Mouse (Mus musculus): ENCODE results near the gene Adcy5.
A peak's percentile ranks its signal among the peaks of the same experiment; 100 is the strongest.

The Adcy5 gene

DNA sequence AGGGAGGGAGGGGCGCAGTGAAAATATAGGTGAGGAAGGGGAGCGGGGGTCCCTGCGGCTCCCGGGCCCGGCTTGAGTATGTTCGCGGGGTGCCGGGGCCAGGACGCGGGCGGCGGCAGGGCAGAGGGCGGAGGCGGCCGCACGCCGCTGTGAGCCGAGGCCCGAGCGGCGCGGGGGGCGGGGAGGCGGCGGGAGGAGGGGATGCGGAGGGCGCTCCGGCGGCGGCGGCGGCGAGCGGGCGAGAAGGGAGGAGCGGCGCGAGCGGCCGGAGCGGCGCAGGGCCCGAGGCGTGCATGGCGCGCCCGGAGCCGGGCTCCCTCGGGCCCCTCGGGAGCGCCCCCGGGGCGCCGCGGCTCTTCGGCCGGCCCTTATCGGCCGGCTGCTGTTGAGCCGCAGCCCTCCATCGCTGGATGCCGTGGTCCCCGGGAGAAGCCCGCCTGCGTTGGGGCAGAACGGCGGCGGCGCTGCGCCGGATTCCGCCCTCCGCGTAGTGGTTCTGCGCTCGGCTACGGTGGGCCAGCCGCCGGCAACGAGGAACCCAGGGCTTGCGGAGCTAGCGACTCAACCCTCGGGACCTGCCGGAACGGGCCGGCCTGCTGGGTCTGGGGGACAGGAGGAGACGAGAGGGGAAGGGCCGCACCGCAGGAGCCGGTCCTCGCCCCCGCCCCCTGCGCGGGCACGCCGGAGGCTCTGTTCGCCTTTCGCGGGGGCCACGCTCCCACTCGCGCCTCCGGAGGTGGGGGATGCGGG is at the start of gene Adcy5:
Gene Adcy5, plus strand, starts transcription at position 237 of the 750 bp plus-strand sequence.
- no peak for DNase-seq

DNA sequence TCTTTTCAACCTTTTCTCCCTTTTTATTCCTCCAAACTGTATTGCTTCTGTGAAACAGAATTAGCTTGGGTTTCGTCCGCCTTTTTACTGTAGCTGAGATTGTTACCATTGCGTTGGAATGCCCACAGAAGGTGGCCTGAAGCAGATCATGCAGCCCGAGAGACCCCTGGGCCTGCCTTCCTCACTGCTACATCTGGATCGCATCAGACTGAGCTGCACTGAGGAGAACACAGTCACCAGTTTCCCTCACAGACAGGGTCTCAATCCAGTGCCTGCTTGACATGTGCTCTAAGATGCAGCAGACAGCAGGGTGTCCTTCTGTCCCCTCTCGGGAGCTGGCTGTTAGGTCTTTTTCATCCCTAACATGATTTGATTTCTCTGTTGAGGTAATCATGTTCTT is 46.7 kb upstream of the Adcy5 start:
- no peak for DNase-seq

DNA sequence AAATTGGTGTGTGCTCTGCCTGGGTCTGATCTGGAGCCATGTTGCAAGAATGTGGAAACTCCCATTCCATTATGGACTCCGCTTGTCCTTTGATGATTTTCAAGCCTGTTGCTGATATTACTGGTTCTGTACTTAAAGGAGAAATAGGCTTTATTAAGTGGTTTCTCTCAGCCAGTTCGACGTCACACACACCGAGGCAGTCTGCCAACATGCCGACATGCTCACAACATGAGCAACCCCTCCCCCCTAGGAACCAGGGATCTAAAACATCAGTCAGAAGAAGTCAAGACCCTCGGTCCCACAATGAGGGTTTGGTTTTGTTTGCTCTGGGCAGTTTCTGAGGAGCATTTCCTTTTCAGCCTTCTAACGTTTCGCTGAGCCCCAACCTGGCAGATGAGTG is 45.5 kb upstream of the Adcy5 start:
- no peak for DNase-seq

DNA sequence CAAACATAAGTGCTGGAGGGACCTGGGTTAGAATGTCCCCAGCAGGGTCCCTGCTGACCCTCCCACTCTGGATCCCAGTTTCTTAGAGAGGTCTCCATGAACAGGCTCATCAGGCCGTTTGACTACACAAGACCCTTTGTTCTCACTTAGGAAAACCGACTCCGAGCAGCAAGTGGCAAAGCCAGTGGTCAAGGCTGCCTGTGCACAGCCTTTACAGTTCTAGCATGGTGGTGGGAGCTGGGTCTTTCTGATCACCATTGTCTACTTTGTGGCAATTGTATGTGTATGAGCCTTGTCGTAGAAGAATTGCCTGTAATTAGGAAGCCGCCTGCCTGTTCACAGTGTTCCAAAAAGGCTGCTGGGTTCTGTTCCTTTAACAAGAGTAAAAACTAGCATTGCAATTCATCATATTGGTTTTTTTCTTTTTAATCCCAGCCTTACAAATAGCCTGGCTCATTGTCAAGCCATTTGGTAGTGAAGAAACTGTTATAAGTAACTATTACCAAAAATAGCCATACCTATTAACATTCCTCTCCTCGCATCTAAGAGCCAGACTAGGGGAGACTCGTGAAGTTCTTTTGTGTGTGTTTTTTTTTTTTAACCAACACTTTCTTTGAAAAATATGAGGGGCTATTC is 44.9 kb upstream of the Adcy5 start:
- no peak for DNase-seq

DNA sequence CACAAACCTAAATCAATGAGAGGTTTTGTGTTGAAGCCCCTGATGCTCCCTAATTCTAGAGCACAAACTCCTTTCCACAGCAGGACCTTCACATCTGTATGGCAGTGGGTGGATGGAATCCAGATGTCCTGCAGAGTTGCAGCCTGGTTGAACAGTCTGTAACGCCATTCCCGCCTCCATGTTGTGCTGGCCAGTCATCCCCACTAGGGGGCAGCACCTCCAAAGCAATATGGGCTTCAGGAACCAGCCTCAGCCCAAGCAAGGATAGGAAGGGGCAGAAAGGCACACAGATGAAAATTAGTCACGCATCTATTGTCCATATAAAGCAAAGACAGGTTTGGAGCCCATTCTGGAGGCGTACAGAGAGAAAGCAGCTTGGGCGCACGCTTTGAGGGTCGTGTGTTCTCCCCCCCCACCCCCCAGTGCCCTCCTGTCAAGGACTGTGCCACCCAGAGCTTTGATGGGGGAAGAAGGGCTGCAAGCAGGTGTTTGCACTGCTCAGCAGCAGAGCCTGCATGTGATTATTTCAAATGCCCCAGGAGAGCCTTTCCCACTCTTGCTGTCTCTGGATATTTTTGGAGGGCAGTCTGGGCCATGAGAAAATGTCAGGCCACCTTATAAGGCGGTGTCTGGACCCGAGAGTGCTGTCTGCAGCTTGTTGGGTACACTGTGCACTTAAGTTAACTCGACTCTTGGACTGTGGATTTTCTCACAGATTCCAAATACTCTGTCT is 44.1 kb upstream of the Adcy5 start:
- DNase-seq, result peak; percentile 75 to 76

DNA sequence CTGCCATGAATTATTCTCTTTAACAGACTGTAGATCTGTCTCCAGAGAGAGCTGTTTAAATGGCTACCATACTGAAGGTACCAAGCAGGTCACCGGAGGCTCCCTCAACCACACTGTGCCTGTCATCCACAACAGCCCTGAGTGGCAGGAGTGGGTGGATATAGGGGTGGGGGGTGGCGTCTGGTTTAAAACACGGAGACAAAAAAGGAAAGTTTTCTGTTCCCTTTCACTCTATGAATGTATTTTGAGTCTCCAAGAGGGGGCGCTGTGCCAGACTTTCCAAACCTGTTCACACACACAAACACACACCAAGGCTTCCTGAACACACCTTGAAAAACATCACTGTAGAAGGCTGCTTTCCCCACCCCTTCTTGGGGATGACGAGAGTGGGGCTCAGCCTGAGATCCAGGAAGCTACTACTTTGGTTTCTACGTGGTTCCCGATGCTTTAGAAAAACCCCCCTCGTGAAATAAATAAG is 43.5 kb upstream of the Adcy5 start:
- DNase-seq, result peak in 1 of 2 experiments; percentile 6

DNA sequence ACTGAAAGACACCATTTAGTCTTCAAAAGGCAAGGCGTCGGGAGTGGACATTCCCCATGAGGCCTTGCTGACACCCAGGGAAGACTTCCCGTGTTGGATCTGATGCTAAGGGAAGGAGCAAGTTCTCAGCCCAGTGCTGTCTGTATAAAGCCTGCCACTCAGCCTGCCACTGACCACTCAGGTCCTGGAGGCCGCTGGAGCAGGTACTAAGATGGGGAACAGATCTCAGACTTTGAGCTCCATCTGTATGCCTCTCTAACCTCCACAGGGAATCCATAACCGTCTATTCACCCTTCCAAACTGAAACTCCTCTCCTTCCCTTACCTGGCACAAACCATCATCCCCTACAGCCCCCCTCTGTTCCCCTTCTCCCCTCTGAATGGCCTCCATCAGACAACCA is 41.2 kb upstream of the Adcy5 start:
- DNase-seq, result no peak

DNA sequence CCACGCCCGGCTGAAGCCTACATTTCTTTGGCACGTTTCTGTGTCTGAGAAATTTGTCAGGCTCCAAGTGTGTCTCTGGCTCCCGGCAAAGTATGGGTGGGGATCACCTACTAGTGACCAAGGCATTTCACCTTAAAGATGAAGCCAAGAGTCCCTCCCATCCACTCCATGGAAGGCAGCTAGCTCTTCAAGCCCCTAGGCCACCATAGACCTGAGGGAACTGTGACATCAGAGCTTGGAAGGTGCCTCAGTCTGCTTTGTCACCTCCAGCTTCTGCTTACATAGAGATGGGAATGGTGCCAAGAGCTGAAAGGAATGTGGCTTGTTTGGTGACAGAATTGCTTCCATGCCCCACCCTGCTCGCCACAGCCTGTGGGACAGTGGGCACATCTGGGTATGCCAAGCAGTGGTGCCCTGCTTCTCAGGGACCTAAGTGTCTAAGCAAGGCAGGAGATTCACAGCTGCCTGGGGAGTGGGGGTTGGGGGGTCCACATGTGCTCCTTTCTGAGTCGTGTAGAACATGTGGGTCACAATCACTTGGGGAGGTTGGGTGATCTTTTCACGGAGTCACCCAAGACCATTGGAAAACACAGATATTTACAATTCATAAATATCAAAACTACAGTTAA is 38.2 kb upstream of the Adcy5 start:
- DNase-seq, result no peak

DNA sequence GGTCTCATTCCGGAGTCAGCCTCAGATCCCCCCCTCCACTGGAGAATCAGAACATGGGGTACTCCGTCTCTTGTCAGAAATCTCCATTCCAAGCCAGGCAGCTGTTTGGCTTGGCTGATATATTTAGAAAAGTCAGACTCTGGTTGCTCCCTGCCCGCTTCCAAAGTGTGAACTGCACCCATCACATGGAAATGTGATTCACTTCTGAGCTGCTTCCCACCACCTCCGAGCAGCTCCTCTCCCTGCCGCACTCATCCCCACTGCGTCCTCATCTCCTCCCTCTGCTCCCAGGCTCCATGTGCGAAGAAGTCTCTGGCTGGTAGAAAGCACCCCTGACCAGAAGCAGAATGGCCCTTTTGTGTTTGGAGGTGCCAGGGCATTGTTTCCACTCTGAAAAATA is 37.2 kb upstream of the Adcy5 start:
- DNase-seq, result no peak

DNA sequence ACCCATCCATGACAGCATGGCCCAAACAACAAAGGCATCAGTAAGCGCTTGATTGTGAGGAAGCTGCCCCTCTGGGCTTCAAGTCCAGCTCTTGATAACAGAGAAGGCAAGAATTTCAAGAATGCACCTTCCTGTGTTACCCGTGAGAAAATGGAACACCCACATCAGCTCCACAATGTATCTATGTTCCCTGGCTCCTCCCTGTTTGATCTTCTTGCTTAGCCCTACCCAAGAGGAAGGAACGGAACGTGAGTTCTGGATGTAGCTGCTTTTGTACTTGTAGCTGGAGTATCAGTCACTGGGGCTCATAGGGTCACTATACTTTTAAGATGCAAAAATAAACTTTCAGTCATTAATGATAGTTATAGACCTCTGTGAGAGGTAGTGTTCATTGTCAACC is 34.1 kb upstream of the Adcy5 start:
- no peak for DNase-seq

DNA sequence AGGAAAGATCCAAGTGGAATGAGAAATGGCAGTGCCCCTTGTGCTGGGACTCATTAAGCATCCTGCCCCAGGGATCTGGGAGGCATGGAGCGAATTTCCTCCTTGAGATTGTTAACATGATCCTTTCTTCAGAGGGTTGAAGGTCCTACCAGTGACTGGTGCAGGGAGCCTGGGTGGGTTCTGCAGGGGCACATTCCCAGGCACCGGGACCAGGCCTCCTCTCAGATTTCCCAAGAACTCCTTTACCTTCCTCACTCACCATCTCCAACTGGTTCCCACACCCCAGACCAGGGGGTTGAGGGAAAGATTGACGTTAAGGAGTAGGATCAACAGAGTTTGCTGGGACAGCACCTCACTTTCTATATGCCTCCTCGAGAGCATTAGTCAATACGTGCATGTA is 27.4 kb upstream of the Adcy5 start:
- no peak for DNase-seq

DNA sequence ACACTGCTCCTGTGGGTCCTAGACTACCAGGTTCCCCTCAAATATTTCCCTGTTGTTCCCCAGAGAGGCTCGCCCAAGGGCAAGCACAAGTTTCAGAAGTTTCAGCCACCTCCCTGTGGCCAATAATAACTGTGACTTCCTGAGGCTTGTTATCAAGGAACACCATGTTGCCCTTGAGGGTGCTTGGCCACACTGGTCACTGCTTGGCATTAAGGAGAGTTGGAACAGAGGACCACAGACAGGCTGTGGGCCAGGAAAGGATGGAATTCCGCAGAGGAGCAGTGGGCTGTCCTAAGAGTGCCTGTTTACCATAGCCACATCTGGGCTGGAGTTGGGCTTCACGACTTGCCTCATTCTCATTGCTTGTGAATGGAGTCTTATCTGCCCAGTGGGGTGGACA is 24.5 kb upstream of the Adcy5 start:
- no peak for DNase-seq

DNA sequence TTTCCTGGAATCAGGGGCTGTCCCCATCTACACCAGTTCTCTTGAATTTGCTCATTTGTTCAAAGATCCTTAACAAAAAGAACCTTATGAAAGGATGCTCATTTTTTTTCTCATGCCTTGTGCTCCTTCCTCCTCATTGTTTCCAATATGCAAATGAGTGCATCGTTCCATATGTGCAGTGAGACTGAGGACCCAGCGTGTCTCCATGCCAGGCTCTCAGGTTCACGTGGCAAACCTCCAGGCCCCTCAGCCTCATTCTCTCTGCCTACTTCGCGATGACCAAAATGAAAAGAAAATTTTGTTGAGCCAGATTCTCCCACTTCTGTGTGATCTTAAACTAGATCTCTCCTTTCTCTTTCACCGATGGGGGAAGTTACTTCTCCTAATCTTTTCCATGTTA is 15.3 kb upstream of the Adcy5 start:
- no peak for DNase-seq

DNA sequence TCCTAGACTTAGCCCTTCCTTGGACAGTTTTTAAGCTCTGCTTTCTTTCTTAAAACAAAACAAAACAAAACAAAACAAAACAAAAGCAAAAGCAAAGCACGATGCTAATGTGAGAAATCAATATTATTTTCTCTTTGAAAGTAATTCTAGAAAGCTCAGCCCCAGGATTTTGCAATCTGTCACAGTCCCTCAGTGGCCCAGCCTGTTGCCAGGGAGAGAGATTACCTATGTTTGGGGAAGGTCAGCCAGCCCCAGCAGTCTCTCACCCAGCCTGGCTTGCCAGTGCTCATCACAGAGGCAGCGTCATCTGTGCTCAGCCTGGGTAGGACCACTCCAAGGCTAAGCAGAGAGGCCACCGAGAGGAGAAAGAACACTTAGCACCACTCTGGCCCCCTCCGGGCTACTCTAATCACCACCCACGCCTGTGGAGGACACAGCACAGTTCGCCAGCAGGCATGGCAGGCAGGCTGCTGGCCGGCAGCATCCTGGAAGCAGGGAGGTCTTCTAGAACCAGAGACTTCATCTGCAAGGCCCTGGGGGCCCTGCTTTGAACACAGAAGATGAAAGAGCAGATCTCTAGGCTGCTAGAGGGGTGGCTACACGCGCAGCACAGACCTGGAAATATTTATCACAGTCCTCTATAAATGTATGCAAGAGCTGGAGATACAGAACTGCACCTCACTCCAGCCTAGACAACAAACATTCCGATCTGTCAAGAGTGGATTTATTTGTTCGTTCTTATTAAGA is 14.6 kb upstream of the Adcy5 start:
- DNase-seq, result no peak

DNA sequence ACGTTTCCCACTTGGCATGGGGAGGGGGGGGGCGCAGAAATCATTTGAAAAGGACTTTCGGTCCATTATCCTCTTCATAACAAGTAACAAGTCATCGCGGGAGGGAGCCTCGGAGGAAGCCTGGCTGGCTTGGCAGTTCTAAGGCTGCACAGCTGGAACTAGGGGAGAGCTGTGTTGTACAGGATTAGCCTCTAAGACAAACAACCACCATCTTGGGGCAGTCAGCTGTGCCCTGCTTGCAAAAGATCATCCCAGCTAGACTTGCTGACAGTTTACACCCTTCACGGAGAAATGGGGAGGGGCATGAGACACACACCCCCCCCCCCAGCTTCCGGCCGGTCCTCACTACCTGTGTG is 14.1 kb upstream of the Adcy5 start:
- DNase-seq, result no peak

DNA sequence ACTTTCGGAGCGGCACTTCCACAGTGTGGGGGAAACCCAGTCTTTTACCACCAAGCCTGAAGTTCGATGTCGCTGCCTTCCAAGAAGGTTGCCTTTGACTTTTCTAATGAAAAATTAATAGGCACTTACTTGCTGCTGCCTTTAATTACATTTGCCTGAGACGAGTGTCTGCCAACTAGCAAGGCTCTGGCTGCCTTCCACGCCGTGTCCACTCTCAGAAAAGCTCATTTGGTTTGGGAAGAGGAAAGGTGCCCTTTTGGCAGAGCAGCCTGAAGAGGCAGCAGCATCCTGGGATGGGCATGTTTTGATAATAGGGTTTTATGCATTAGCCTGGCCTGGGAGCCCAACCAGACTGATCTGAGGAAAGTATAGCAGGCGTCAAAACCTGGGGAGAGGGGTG is 12.8 kb upstream of the Adcy5 start:
- DNase-seq, result no peak

DNA sequence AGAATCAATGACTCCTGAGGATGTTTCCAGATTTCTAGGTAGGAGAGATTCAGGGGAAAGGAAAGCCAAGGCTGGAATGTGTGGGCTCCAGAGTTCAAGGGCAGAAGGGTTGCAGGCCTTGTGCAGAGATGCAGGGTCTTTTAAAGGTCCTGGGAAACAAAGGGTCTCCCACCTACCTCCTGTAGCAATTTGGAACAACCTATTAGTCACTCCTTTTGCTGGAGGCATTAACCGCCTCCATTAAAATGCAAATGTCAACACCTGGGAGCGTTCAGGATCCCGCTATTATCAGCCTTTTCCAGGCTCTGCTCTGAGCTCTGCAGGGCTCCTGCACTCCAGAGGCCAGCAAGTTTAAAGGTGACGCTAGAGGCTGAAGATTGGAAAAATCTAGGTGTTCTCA is 8.5 kb upstream of the Adcy5 start:
- DNase-seq, result no peak

DNA sequence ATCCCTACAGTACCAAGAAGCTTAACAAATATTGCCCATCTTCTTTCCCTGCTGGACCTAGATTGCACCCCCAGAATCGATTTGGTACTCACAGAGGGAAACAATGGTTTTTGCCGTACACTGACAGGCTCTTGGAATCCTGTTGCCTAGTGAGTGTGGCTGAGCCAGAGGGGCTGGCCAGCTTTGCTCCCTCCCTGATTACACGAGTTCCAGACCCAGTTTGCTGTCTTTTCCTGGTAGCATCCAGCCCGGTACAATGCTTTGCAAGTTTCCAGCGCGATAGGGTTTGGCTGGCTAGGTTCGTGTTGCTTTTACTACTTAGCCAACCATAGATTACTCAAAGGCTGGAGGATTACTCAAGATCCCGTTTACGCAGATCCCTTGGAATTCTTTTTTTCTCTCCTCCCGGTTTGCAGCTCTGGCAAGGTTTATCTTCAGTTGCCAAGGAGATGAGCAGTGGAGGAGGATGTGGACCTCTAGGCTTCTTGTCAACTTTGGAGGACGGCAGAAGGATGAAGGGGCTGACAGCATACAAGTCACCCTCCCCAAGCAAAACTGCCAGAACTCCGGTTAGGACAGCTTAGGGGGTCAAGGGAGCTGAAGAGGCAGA is 1.4 kb upstream of the Adcy5 start:
- no peak for DNase-seq

DNA sequence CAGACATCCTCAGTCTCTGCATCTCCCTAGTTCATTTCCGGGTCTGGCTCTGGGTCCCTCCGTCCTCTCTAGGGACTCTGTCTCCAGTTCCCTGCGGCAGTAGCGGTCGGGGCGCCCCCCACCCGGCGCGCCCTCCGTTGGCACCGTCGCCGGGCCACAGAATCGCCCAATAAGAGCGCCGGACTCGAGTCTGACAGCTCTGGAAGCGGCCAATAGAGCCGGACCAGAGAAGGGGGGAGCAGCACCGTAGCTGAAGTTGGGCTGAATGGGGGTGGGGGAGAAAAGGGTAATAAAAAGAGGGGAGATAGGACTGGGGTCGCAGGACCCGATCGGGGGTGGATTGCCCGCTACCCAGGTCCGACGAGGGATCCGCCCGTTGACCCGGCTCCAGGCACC is 434 bp upstream of the Adcy5 start:
- DNase-seq, result no peak

DNA sequence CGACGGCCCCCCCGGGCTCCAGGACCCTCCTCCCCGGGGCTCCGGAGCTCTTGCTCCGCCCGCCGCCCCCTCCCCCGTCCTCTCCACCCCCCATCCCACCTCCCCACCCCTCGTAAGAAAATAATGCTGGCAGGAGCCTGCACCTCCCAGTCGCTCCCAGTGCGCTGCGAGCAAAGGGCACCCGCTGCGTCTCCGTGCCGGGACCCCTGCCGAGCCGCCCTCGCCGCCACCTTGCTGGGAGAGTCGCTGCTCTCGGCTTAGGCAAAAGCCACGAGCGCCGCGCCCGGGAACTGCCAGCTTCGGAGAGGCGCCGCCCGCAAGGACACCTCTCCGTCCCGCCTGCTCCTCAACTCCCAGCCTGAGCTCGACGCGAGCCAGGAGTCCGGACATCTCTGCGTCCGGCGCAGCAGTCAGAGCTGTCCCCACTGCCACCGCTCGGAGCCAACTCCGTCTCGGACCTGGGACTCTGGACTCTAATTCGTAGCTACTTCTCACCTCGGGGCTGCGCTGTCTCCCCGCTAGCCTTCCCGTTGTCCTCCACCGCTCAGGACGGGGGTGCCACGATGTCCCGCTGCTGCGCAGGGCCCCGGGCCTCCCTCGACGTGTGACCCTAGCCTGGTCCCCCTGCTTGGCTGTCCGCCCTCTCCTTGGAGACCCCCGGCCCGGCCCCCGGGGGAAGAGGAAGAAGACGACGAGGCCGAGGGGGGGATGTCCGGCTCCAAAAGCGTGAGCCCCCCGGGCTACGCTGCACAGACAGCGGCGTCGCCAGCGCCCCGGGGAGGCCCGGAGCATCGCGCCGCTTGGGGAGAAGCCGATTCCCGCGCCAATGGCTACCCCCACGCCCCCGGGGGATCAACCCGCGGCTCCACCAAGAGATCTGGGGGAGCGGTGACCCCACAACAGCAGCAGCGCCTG is 971 bp downstream of the Adcy5 start:
- peak; percentile 8 to 10 for DNase-seq

DNA sequence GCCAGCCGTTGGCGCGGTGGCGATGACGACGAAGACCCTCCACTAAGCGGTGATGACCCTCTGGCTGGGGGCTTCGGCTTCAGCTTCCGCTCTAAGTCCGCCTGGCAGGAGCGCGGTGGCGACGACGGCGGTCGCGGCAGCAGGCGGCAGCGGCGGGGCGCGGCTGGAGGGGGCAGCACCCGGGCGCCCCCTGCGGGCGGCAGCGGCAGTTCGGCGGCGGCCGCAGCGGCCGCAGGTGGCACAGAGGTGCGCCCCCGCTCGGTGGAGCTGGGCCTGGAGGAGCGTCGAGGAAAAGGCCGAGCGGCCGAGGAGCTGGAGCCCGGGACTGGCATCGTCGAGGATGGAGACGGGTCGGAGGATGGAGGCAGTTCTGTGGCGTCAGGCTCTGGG is 1.6 kb downstream of the Adcy5 start:
- peak; percentile 52 for DNase-seq
